ENCODE assay signal across 9 mouse cellular contexts in genomic region chr2:155512479-155512878, GRCm38 (mm10). TPM values are rescaled to one million over a fixed set of nuclear protein-coding genes. Genes with fewer than 3 reads are reported as not detected.
DNase-seq lines count a peak whose midpoint lies in the region; ATAC-seq and TF ChIP-seq lines count a peak whose summit lies in the region.
"Had no signal": no experiment of that assay in that cellular context is flagged by ENCODE, and none has a peak within 500 bp of the region (broad histone marks: within the 10 kb centered on the region; RNA-seq: fewer than 3 reads in every experiment).

No protein-coding gene starts in this region.

- H3K4me3 ChIP-seq in G1E (ENCODE audit: low read depth, low read length): no peak overlapping the region
- no peak overlapping the region for H3K4me3 ChIP-seq in heart, postnatal 0 days (ENCODE audit: low read depth, low read length)
- H3K4me3 ChIP-seq in liver, embryonic 13.5 days (replicated peaks): no peak overlapping the region
- no peak overlapping the region for H3K4me3 ChIP-seq in neural tube, embryonic 14.5 days (ENCODE audit: low read depth, low read length)
- H3K4me3 ChIP-seq: erythroblast, embryonic 14.5 days had no signal

- 52% methylated on average over 4 of the region's 4 CpGs for WGBS in heart, postnatal 0 days
- WGBS in liver, embryonic 13.5 days (ENCODE audit: insufficient replicate concordance): 50% methylated on average over 4 of the region's 4 CpGs
- 54% methylated on average over 4 of the region's 4 CpGs for WGBS in neural tube, embryonic 14.5 days

- TF ChIP-seq EP300 in heart, postnatal 0 days (IDR thresholded peaks at IDR 0.05; ENCODE audit: low read depth): no peak

- H3K27ac ChIP-seq in heart, postnatal 0 days (ENCODE audit: low read depth): no peak overlapping the region
- no peak overlapping the region for H3K27ac ChIP-seq in liver, embryonic 13.5 days
- H3K27ac ChIP-seq in neural tube, embryonic 14.5 days (ENCODE audit: low read depth, low read length): no peak overlapping the region

- ATAC-seq in G1E (ENCODE audit: extremely low read depth, insufficient number of reproducible peaks, low FRiP score, poor library complexity, severe bottlenecking): 0 out of 2 replicates have a peak, but pooled peaks have one; percentile 15
- 0 out of 2 replicates have a peak, but pooled peaks have one; percentile 47 for ATAC-seq in heart, postnatal 0 days (ENCODE audit: insufficient read depth, low read depth)
- ATAC-seq in liver, embryonic 13.5 days (ENCODE audit: low read depth): peak; percentile 32; the same call in 1 of the 2 replicates
- ATAC-seq in neural tube, embryonic 14.5 days (ENCODE audit: low read depth): no peak
- no peak for ATAC-seq in activated CD4-positive, CD25-positive, alpha-beta regulatory T cell, adult 4 months

- H3K27me3 ChIP-seq in G1E (ENCODE audit: insufficient read depth, low read length): peaks cover 35% of the 10 kb centered on the region
- peaks cover 17% of the 10 kb centered on the region for H3K27me3 ChIP-seq in heart, postnatal 0 days (ENCODE audit: control insufficient read depth, insufficient read depth, low read length)
- H3K27me3 ChIP-seq in liver, embryonic 13.5 days: peaks cover 33% of the 10 kb centered on the region
- H3K27me3 ChIP-seq in neural tube, embryonic 14.5 days (ENCODE audit: control insufficient read depth, insufficient read depth, low read length): no peaks in the 10 kb centered on the region

- H3K9me3 ChIP-seq in G1E (replicated peaks): no peaks in the 10 kb centered on the region
- H3K9me3 ChIP-seq in heart, postnatal 0 days (replicated peaks; ENCODE audit: control insufficient read depth, low read length): no peaks in the 10 kb centered on the region
- no peaks in the 10 kb centered on the region for H3K9me3 ChIP-seq in liver, embryonic 13.5 days (replicated peaks)
- no peaks in the 10 kb centered on the region for H3K9me3 ChIP-seq in neural tube, embryonic 14.5 days (ENCODE audit: control insufficient read depth, low read length)

- H3K4me1 ChIP-seq in G1E (ENCODE audit: insufficient read depth, low read depth, low read length): peaks cover 20% of the 10 kb centered on the region
- peaks cover 4% of the 10 kb centered on the region; the same call in 1 of the 2 replicates for H3K4me1 ChIP-seq in heart, postnatal 0 days (ENCODE audit: control insufficient read depth, insufficient read depth)
- H3K4me1 ChIP-seq in liver, embryonic 13.5 days (replicated peaks): peaks cover 17% of the 10 kb centered on the region
- H3K4me1 ChIP-seq in neural tube, embryonic 14.5 days (ENCODE audit: control insufficient read depth, insufficient read depth, low read length): peaks cover 11% of the 10 kb centered on the region; the same call in 1 of the 2 replicates

- no peaks in the 10 kb centered on the region for H3K36me3 ChIP-seq in G1E (replicated peaks)
- no peaks in the 10 kb centered on the region for H3K36me3 ChIP-seq in heart, postnatal 0 days (replicated peaks; ENCODE audit: control insufficient read depth, insufficient read depth, low read length)
- no peaks in the 10 kb centered on the region for H3K36me3 ChIP-seq in liver, embryonic 13.5 days
- H3K36me3 ChIP-seq in neural tube, embryonic 14.5 days (ENCODE audit: control insufficient read depth, insufficient read depth, low read length): no peaks in the 10 kb centered on the region

- H3K9ac ChIP-seq in heart, postnatal 0 days (replicated peaks; ENCODE audit: low read depth, low read length): no peak overlapping the region
- no peak overlapping the region for H3K9ac ChIP-seq in liver, embryonic 13.5 days
- no peak overlapping the region for H3K9ac ChIP-seq in neural tube, embryonic 14.5 days (replicated peaks; ENCODE audit: low read depth, low read length)

- no peak overlapping the region for H3K4me2 ChIP-seq in heart, postnatal 0 days (ENCODE audit: low read depth, low read length)
- H3K4me2 ChIP-seq in liver, embryonic 13.5 days: no peak overlapping the region
- H3K4me2 ChIP-seq in neural tube, embryonic 14.5 days (ENCODE audit: low read depth, low read length): peak overlapping the region; percentile 52; the same call in 1 of the 2 replicates

- TF ChIP-seq CTCF in G1E (IDR thresholded peaks at IDR 0.05; ENCODE audit: low read depth, low read length): 0 out of 2 replicates have a peak, but pooled peaks have one; percentile 40
- TF ChIP-seq CTCF in heart, postnatal 0 days (IDR thresholded peaks at IDR 0.05; ENCODE audit: low read depth): peak; percentile 72

- DNase-seq in layer of hippocampus, adult 9-11 months: peak; percentile 51
- no peak for DNase-seq in layer of hippocampus, adult 9-10 months (ENCODE audit: low spot score)
- DNase-seq in G1E (ENCODE audit: low spot score): peak; percentile 41
- DNase-seq in cerebellum, adult 9-10 months: peak; percentile 89
- DNase-seq in heart, postnatal 0 days (ENCODE audit: low spot score): no peak
- peak; percentile 37 for DNase-seq in liver, embryonic 13.5 days

RNA-seq across cellular contexts. Expression of gene Acss2, which starts 5.3 kb away (rescaled TPM):
- total RNA-seq in G1E (2014; fragmentation: Nextera tagmentation): 56.9 and 66.9 TPM in 2 replicates
- 69.8 and 78.6 TPM in 2 replicates for total RNA-seq in G1E (2017)
- polyA plus RNA-seq in G1E (2012): 32.9 and 42.0 TPM in 2 replicates
- 40.5 and 47.9 TPM in 2 replicates for total RNA-seq in heart, postnatal 0 days (2014; rRNA removed; ENCODE audit: low replicate concordance)
- 20.1 and 22.2 TPM in 2 replicates for polyA plus RNA-seq in heart, postnatal 0 days (2015; fragmentation: Nextera tagmentation; extraction: Ambion mirVana)
- polyA plus RNA-seq in liver, embryonic 13.5 days (2015; fragmentation: Nextera tagmentation; extraction: Ambion mirVana): 20.9 and 22.4 TPM in 2 replicates
- polyA plus RNA-seq in neural tube, embryonic 14.5 days (2014; fragmentation: Nextera tagmentation; extraction: Ambion mirVana): 30.6 and 35.0 TPM in 2 replicates
- 10 to 100 TPM; 13.9 to 16.4 TPM for polyA plus RNA-seq in activated CD4-positive, CD25-positive, alpha-beta regulatory T cell, adult 4 months (2017; shearing (Covaris generic))

RNA-seq across cellular contexts. Expression of gene Ggt7, which starts 5.6 kb away (rescaled TPM):
- not detected in 2 replicates for total RNA-seq in G1E (2014; fragmentation: Nextera tagmentation)
- not detected in 2 replicates for total RNA-seq in G1E (2017)
- not detected in 2 replicates for polyA plus RNA-seq in G1E (2012)
- total RNA-seq in heart, postnatal 0 days (2014; rRNA removed; ENCODE audit: low replicate concordance): 2.9 and 4.7 TPM in 2 replicates
- polyA plus RNA-seq in heart, postnatal 0 days (2015; fragmentation: Nextera tagmentation; extraction: Ambion mirVana): 0.81 and 0.98 TPM in 2 replicates
- polyA plus RNA-seq in liver, embryonic 13.5 days (2015; fragmentation: Nextera tagmentation; extraction: Ambion mirVana): 0.28 and 0.31 TPM in 2 replicates
- 37.7 and 52.7 TPM in 2 replicates for polyA plus RNA-seq in neural tube, embryonic 14.5 days (2014; fragmentation: Nextera tagmentation; extraction: Ambion mirVana)
- 1 to 10 TPM; 4.6 to 8.2 TPM for polyA plus RNA-seq in activated CD4-positive, CD25-positive, alpha-beta regulatory T cell, adult 4 months (2017; shearing (Covaris generic))
- polyA plus RNA-seq: erythroblast, embryonic 14.5 days had no signal

RNA-seq across cellular contexts. Expression of gene Ncoa6, which starts 38.8 kb away (rescaled TPM):
- 89.8 and 99.2 TPM in 2 replicates for total RNA-seq in G1E (2014; fragmentation: Nextera tagmentation)
- 15.0 and 15.7 TPM in 2 replicates for total RNA-seq in G1E (2017)
- 47.3 and 48.8 TPM in 2 replicates for polyA plus RNA-seq in G1E (2012)
- total RNA-seq in heart, postnatal 0 days (2014; rRNA removed; ENCODE audit: low replicate concordance): 35.4 and 41.9 TPM in 2 replicates
- polyA plus RNA-seq in heart, postnatal 0 days (2015; fragmentation: Nextera tagmentation; extraction: Ambion mirVana): 11.4 and 13.4 TPM in 2 replicates
- polyA plus RNA-seq in liver, embryonic 13.5 days (2015; fragmentation: Nextera tagmentation; extraction: Ambion mirVana): 5.3 and 8.1 TPM in 2 replicates
- polyA plus RNA-seq in neural tube, embryonic 14.5 days (2014; fragmentation: Nextera tagmentation; extraction: Ambion mirVana): 31.4 and 36.0 TPM in 2 replicates
- 10 to 100 TPM; 13.0 to 13.8 TPM for polyA plus RNA-seq in activated CD4-positive, CD25-positive, alpha-beta regulatory T cell, adult 4 months (2017; shearing (Covaris generic))

Comparison
In these comparisons a context has a peak if more than half of its experiments do, and no peak if none do; other contexts are left out.
1. DNase-seq: peak in layer of hippocampus, adult 9-11 months (single experiment), G1E (single experiment), cerebellum, adult 9-10 months (single experiment) and liver, embryonic 13.5 days (single experiment); none in layer of hippocampus, adult 9-10 months (single experiment) and heart, postnatal 0 days (single experiment).
2. ATAC-seq: peak in G1E (single experiment), heart, postnatal 0 days (single experiment) and liver, embryonic 13.5 days (single experiment); none in neural tube, embryonic 14.5 days (single experiment) and activated CD4-positive, CD25-positive, alpha-beta regulatory T cell, adult 4 months (single experiment).